8 mouse cellular contexts compared by ENCODE assay signal in genomic region chr7:138845544-138846391, GRCm38 (mm10). TPM values are rescaled to one million over a fixed set of nuclear protein-coding genes. Genes with fewer than 3 reads are reported as not detected.
DNase-seq lines count a peak whose midpoint lies in the region; ATAC-seq and TF ChIP-seq lines count a peak whose summit lies in the region.

Ppp2r2d (plus strand) TSS chr7:138846079.
Mapk1ip1 (minus strand) TSS chr7:138846273.

- under 1% methylated on average over 51 of the region's 51 CpGs for WGBS in forebrain, embryonic 10.5 days
- under 1% methylated on average over 50 of the region's 51 CpGs for WGBS in heart, embryonic 15.5 days
- under 1% methylated on average over 51 of the region's 51 CpGs for WGBS in liver, embryonic 14.5 days (ENCODE audit: insufficient replicate concordance)
- WGBS in neural tube, embryonic 11.5 days = under 1% methylated on average over 51 of the region's 51 CpGs
- 1% methylated on average over 49 of the region's 51 CpGs for WGBS in stomach, postnatal 0 days

- no peaks in the 10 kb centered on the region for H3K27me3 ChIP-seq in forebrain, embryonic 10.5 days (ENCODE audit: poor library complexity, severe bottlenecking)
- H3K27me3 ChIP-seq in heart, embryonic 15.5 days = no peaks in the 10 kb centered on the region
- H3K27me3 ChIP-seq in liver, embryonic 14.5 days (ENCODE audit: control insufficient read depth, insufficient read depth, low read length) = no peaks in the 10 kb centered on the region
- no peaks in the 10 kb centered on the region for H3K27me3 ChIP-seq in neural tube, embryonic 11.5 days (ENCODE audit: control insufficient read depth, insufficient read depth, low read length)
- H3K27me3 ChIP-seq in stomach, postnatal 0 days (ENCODE audit: control insufficient read depth, insufficient read depth, low read length) = no peaks in the 10 kb centered on the region

- peak; percentile 80 for TF ChIP-seq CTCF in liver, embryonic 14.5 days (IDR thresholded peaks at IDR 0.05; ENCODE audit: low read depth)
- TF ChIP-seq CTCF in stomach, postnatal 0 days (IDR thresholded peaks at IDR 0.05; ENCODE audit: low read depth) = peak; percentile 86

- H3K4me1 ChIP-seq in forebrain, embryonic 10.5 days = peaks cover 50% of the 10 kb centered on the region
- H3K4me1 ChIP-seq in heart, embryonic 15.5 days (replicated peaks) = peaks cover 38% of the 10 kb centered on the region
- H3K4me1 ChIP-seq in liver, embryonic 14.5 days (replicated peaks; ENCODE audit: control insufficient read depth in 2 of 2, insufficient read depth in 2 of 2, low read length in 1 of 2) = peaks cover 13 to 21% of the 10 kb centered on the region in 2 experiments
- H3K4me1 ChIP-seq in neural tube, embryonic 11.5 days (ENCODE audit: control insufficient read depth, insufficient read depth, low read length) = peaks cover 29% of the 10 kb centered on the region
- H3K4me1 ChIP-seq in stomach, postnatal 0 days (replicated peaks; ENCODE audit: control insufficient read depth, insufficient read depth) = peaks cover 8% of the 10 kb centered on the region; the same call in 1 of the 2 replicates

- H3K4me3 ChIP-seq in forebrain, embryonic 10.5 days = peak within 1 kb of the TSS; percentile 99
- H3K4me3 ChIP-seq in heart, embryonic 15.5 days = peak within 1 kb of the TSS; percentile 88
- H3K4me3 ChIP-seq in liver, embryonic 14.5 days (ENCODE audit: insufficient read depth in 1 of 2, low read depth in 2 of 2, low read length in 2 of 2) = peak within 1 kb of the TSS; percentile 83 to 93
- peak within 1 kb of the TSS; percentile 80 for H3K4me3 ChIP-seq in neural tube, embryonic 11.5 days (ENCODE audit: low read depth, low read length)
- H3K4me3 ChIP-seq in stomach, postnatal 0 days (ENCODE audit: low read depth, low read length) = peak within 1 kb of the TSS; percentile 97

- peaks cover 28% of the 10 kb centered on the region for H3K36me3 ChIP-seq in forebrain, embryonic 10.5 days (replicated peaks)
- H3K36me3 ChIP-seq in heart, embryonic 15.5 days = no peaks in the 10 kb centered on the region
- peaks cover 4% of the 10 kb centered on the region for H3K36me3 ChIP-seq in liver, embryonic 14.5 days (replicated peaks; ENCODE audit: control insufficient read depth, insufficient read depth, low read depth)
- no peaks in the 10 kb centered on the region for H3K36me3 ChIP-seq in neural tube, embryonic 11.5 days (ENCODE audit: control insufficient read depth, insufficient read depth, low read length)
- H3K36me3 ChIP-seq in stomach, postnatal 0 days (ENCODE audit: control insufficient read depth, insufficient read depth, low read length) = no peaks in the 10 kb centered on the region

- TF ChIP-seq EP300 in liver, embryonic 14.5 days (IDR thresholded peaks at IDR 0.05; ENCODE audit: low read depth) = no peak
- TF ChIP-seq EP300 in stomach, postnatal 0 days (optimal IDR thresholded peaks at IDR 0.05) = no peak

- no peaks in the 10 kb centered on the region for H3K9me3 ChIP-seq in forebrain, embryonic 10.5 days
- H3K9me3 ChIP-seq in heart, embryonic 15.5 days (replicated peaks) = no peaks in the 10 kb centered on the region
- no peaks in the 10 kb centered on the region for H3K9me3 ChIP-seq in liver, embryonic 14.5 days (ENCODE audit: control insufficient read depth, low read length)
- H3K9me3 ChIP-seq in neural tube, embryonic 11.5 days (ENCODE audit: control insufficient read depth, low read length) = no peaks in the 10 kb centered on the region
- H3K9me3 ChIP-seq in stomach, postnatal 0 days (ENCODE audit: control insufficient read depth, low read length) = no peaks in the 10 kb centered on the region

- peak within 1 kb of the TSS; percentile 81 for H3K9ac ChIP-seq in heart, embryonic 15.5 days
- H3K9ac ChIP-seq in liver, embryonic 14.5 days (replicated peaks) = peak within 1 kb of the TSS; percentile 97
- H3K9ac ChIP-seq in neural tube, embryonic 11.5 days (ENCODE audit: low read length) = peak within 1 kb of the TSS; percentile 78
- peak within 1 kb of the TSS; percentile 97 for H3K9ac ChIP-seq in stomach, postnatal 0 days (ENCODE audit: low read length)

- ATAC-seq in heart, embryonic 15.5 days (replicated peaks; ENCODE audit: insufficient number of reproducible peaks, insufficient read depth, low FRiP score, low read depth) = peak; percentile 94
- ATAC-seq in liver, embryonic 14.5 days (ENCODE audit: insufficient read depth) = peak; percentile 93
- peak; percentile 92 for ATAC-seq in neural tube, embryonic 11.5 days (ENCODE audit: insufficient read depth, low FRiP score, low TSS enrichment)
- peak; percentile 96 for ATAC-seq in stomach, postnatal 0 days (ENCODE audit: low FRiP score, low TSS enrichment)

- DNase-seq in CD8-positive naive resting alpha-beta T cell, adult 2 months (ENCODE audit: low read depth in 2 of 2, low spot score in 2 of 2) = peak; percentile 94 to 95
- DNase-seq in c-Kit-positive CD71-negative TER-119-negative erythroid progenitor cells, embryonic 14.5 days (ENCODE audit: low read depth) = peak; percentile 89
- peak; percentile 93 for DNase-seq in forebrain, embryonic 10.5 days (ENCODE audit: extremely low spot score, low spot score)
- DNase-seq in kidney, postnatal 25 days = peak; percentile 97 to 98
- DNase-seq in liver, embryonic 14.5 days (ENCODE audit: low read depth in 3 of 3, low spot score in 3 of 3) = peak; percentile 82 to 89 (median 87)
- peak; percentile 97 for DNase-seq in neural tube, embryonic 11.5 days (ENCODE audit: low spot score)
- peak; percentile 97 for DNase-seq in stomach, postnatal 0 days (ENCODE audit: low spot score)

- H3K27ac ChIP-seq in forebrain, embryonic 10.5 days = peak within 1 kb of the TSS; percentile 97
- peak within 1 kb of the TSS; percentile 95 for H3K27ac ChIP-seq in heart, embryonic 15.5 days
- peak within 1 kb of the TSS; percentile 89 for H3K27ac ChIP-seq in liver, embryonic 14.5 days
- H3K27ac ChIP-seq in neural tube, embryonic 11.5 days (ENCODE audit: low read depth, low read length) = peak within 1 kb of the TSS; percentile 75
- H3K27ac ChIP-seq in stomach, postnatal 0 days (replicated peaks) = peak within 1 kb of the TSS; percentile 99

- peak within 1 kb of the TSS; percentile 75 for H3K4me2 ChIP-seq in heart, embryonic 15.5 days
- H3K4me2 ChIP-seq in liver, embryonic 14.5 days (ENCODE audit: low read depth) = peak within 1 kb of the TSS; percentile 97
- peak within 1 kb of the TSS; percentile 85 for H3K4me2 ChIP-seq in neural tube, embryonic 11.5 days (ENCODE audit: low read depth)
- H3K4me2 ChIP-seq in stomach, postnatal 0 days (replicated peaks; ENCODE audit: low read depth) = peak within 1 kb of the TSS; percentile 90

RNA-seq across cellular contexts. Expression of gene Ppp2r2d, which starts in this region (rescaled TPM):
- 44.4 and 47.0 TPM in 2 replicates for polyA plus RNA-seq in forebrain, embryonic 10.5 days (2016; fragmentation: Nextera tagmentation; extraction: Ambion mirVana)
- 28.4 and 30.2 TPM in 2 replicates for polyA plus RNA-seq in heart, embryonic 15.5 days (2015; fragmentation: Nextera tagmentation; extraction: Ambion mirVana)
- 9.2 and 13.9 TPM in 2 replicates for polyA plus RNA-seq in liver, embryonic 14.5 days (2012; rRNA removed)
- polyA plus RNA-seq in liver, embryonic 14.5 days (2014; fragmentation: Nextera tagmentation; extraction: Ambion mirVana) = 14.2 and 18.3 TPM in 2 replicates
- polyA plus RNA-seq in neural tube, embryonic 11.5 days (2014; fragmentation: Nextera tagmentation; extraction: Ambion mirVana) = 79.5 and 81.7 TPM in 2 replicates
- 25.4 and 27.8 TPM in 2 replicates for polyA plus RNA-seq in stomach, postnatal 0 days (2015; fragmentation: Nextera tagmentation; extraction: Ambion mirVana)

RNA-seq across cellular contexts. Expression of gene Mapk1ip1, which starts in this region (rescaled TPM):
- 9.8 and 11.3 TPM in 2 replicates for polyA plus RNA-seq in forebrain, embryonic 10.5 days (2016; fragmentation: Nextera tagmentation; extraction: Ambion mirVana)
- polyA plus RNA-seq in heart, embryonic 15.5 days (2015; fragmentation: Nextera tagmentation; extraction: Ambion mirVana) = 11.9 and 15.2 TPM in 2 replicates
- polyA plus RNA-seq in liver, embryonic 14.5 days (2012; rRNA removed) = 6.3 and 7.0 TPM in 2 replicates
- polyA plus RNA-seq in liver, embryonic 14.5 days (2014; fragmentation: Nextera tagmentation; extraction: Ambion mirVana) = 1.9 and 2.3 TPM in 2 replicates
- 16.0 and 16.7 TPM in 2 replicates for polyA plus RNA-seq in neural tube, embryonic 11.5 days (2014; fragmentation: Nextera tagmentation; extraction: Ambion mirVana)
- 9.4 and 10.0 TPM in 2 replicates for polyA plus RNA-seq in stomach, postnatal 0 days (2015; fragmentation: Nextera tagmentation; extraction: Ambion mirVana)

Comparison
In these comparisons a context has a peak if more than half of its experiments do, and no peak if none do; other contexts are left out.
1. Peak in every context shown above with its lines: DNase-seq, ATAC-seq, H3K4me3 ChIP-seq and H3K27ac ChIP-seq.